Mouse (Mus musculus) spleen, postnatal 0 days (tissue): ENCODE measurements around the gene Atp5l. TPM values are rescaled to one million over a fixed set of nuclear protein-coding genes. Genes with fewer than 3 reads are reported as not detected.

Source experiments
- polyA plus RNA-seq: library from polyadenylated mRNA; unstranded; fragments of >200 nt; fragmentation: Nextera tagmentation; extraction: Ambion mirVana; gene quantifications from 2 replicates; pipeline ENCODE4 v1.2.1, GENCODE M21; 2015

The Atp5l gene
- polyA plus RNA-seq: 750 and 762 TPM in 2 replicates

GRCm38 (mm10) chr9:44920374-44921122 is at the start of gene Atp5l:
TSS of gene Atp5l (minus strand) at chr9:44920742.

GRCm38 (mm10) chr9:44965126-44965832 is 44.7 kb upstream of the Atp5l start, which contains the start of gene Ube4a:
TSS of gene Ube4a (minus strand) at chr9:44965600.

GRCm38 (mm10) chr9:44881221-44881871 is 39.2 kb downstream of the Atp5l start, which contains the start of gene Kmt2a:
TSS of gene Kmt2a (minus strand) at chr9:44881296.

Other genes starting within 250 kb of the Atp5l start
- gene Treh, start 247.5 kb downstream of the Atp5l start, polyA plus RNA-seq: not detected in 2 replicates
- 4.4 and 7.2 TPM in 2 replicates for gene Phldb1, start 185.5 kb downstream of the Atp5l start, polyA plus RNA-seq
- 57.4 and 64.7 TPM in 2 replicates for gene Arcn1, start 152.9 kb downstream of the Atp5l start, polyA plus RNA-seq
- 24.8 and 31.0 TPM in 2 replicates for gene Ift46, start 152.8 kb downstream of the Atp5l start, polyA plus RNA-seq
- 0.15 and 0.20 TPM in 2 replicates for gene Tmem25, start 121.4 kb downstream of the Atp5l start, polyA plus RNA-seq
- gene Ttc36, start 117.7 kb downstream of the Atp5l start, polyA plus RNA-seq: 0.29 and 0.34 TPM in 2 replicates
- gene Kmt2a, start 39.4 kb downstream of the Atp5l start, polyA plus RNA-seq: 6.8 and 7.2 TPM in 2 replicates
- 10.6 and 11.0 TPM in 2 replicates for gene Ube4a, start 44.9 kb upstream of the Atp5l start, polyA plus RNA-seq
- gene Cd3g, start 59.7 kb upstream of the Atp5l start, polyA plus RNA-seq: 1.8 and 3.4 TPM in 2 replicates
- gene Cd3d, start 61.0 kb upstream of the Atp5l start, polyA plus RNA-seq: 4.1 and 4.5 TPM in 2 replicates
- 0.52 and 0.79 TPM in 2 replicates for gene Cd3e, start 88.9 kb upstream of the Atp5l start, polyA plus RNA-seq
- 0.42 and 0.55 TPM in 2 replicates for gene Mpzl2, start 119.1 kb upstream of the Atp5l start, polyA plus RNA-seq
- gene Mpzl3, start 134.4 kb upstream of the Atp5l start, polyA plus RNA-seq: 0.70 and 1.1 TPM in 2 replicates
- 10.2 and 10.3 TPM in 2 replicates for gene Jaml, start 158.4 kb upstream of the Atp5l start, polyA plus RNA-seq
- 0.38 and 0.42 TPM in 2 replicates for gene Scn2b, start 197.0 kb upstream of the Atp5l start, polyA plus RNA-seq
- 0.19 and 0.24 TPM in 2 replicates for gene Scn4b, start 217.7 kb upstream of the Atp5l start, polyA plus RNA-seq